Mouse (Mus musculus): ENCODE results near the gene Rassf5. TPM values are rescaled to one million over a fixed set of nuclear protein-coding genes. Genes with fewer than 3 reads are reported as not detected.
"Not testable (repeated sequence)": the region's sequence is repeated elsewhere in the genome, so short reads cannot be mapped to it uniquely, and the experiment has no call there.

Rassf5 gene
- total RNA-seq, 2 experiments from 2014 or later: 15.2 to 30.7 TPM

- 0 out of 2 replicates have a peak, but pooled peaks have one; percentile 14 for ATAC-seq (replicated peaks; ENCODE audit: low FRiP score, poor library complexity, severe bottlenecking)
These were observed 15.2 kb upstream of the Rassf5 start for GRCm38 (mm10) chr1:131260309-131260656.

GRCm38 (mm10) chr1:131259632-131260308 is 14.7 kb upstream of the Rassf5 start:
- no peak for ATAC-seq (replicated peaks; ENCODE audit: low FRiP score, poor library complexity, severe bottlenecking)

GRCm38 (mm10) chr1:131257288-131257687 is 12.2 kb upstream of the Rassf5 start:
- ATAC-seq (replicated peaks; ENCODE audit: low FRiP score, poor library complexity, severe bottlenecking): no peak

GRCm38 (mm10) chr1:131252516-131253250 is 7.6 kb upstream of the Rassf5 start:
- not testable (repeated sequence) for ATAC-seq (replicated peaks; ENCODE audit: low FRiP score, poor library complexity, severe bottlenecking)

- no peak for ATAC-seq (replicated peaks; ENCODE audit: low FRiP score, poor library complexity, severe bottlenecking)
These were observed 1.7 kb upstream of the Rassf5 start for GRCm38 (mm10) chr1:131246433-131247395.

- ATAC-seq (replicated peaks; ENCODE audit: low FRiP score, poor library complexity, severe bottlenecking): no peak
These were observed 868 bp upstream of the Rassf5 start for GRCm38 (mm10) chr1:131245926-131246325.

- no peak for ATAC-seq (replicated peaks; ENCODE audit: low FRiP score, poor library complexity, severe bottlenecking)
These were observed 446 bp downstream of the Rassf5 start for GRCm38 (mm10) chr1:131244536-131245088.

- ATAC-seq (replicated peaks; ENCODE audit: low FRiP score, poor library complexity, severe bottlenecking): no peak
These were observed 2.1 kb downstream of the Rassf5 start for GRCm38 (mm10) chr1:131242956-131243355.

GRCm38 (mm10) chr1:131239576-131240193 is 5.4 kb downstream of the Rassf5 start:
- ATAC-seq (replicated peaks; ENCODE audit: low FRiP score, poor library complexity, severe bottlenecking): no peak

GRCm38 (mm10) chr1:131238931-131239381 is 6.1 kb downstream of the Rassf5 start:
- no peak for ATAC-seq (replicated peaks; ENCODE audit: low FRiP score, poor library complexity, severe bottlenecking)

GRCm38 (mm10) chr1:131236077-131236476 is 9.0 kb downstream of the Rassf5 start:
- no peak for ATAC-seq (replicated peaks; ENCODE audit: low FRiP score, poor library complexity, severe bottlenecking)

GRCm38 (mm10) chr1:131233527-131233926 is 11.5 kb downstream of the Rassf5 start:
- no peak for ATAC-seq (replicated peaks; ENCODE audit: low FRiP score, poor library complexity, severe bottlenecking)

- ATAC-seq (replicated peaks; ENCODE audit: low FRiP score, poor library complexity, severe bottlenecking): no peak
These were observed 16.4 kb downstream of the Rassf5 start for GRCm38 (mm10) chr1:131228659-131229058.

GRCm38 (mm10) chr1:131228225-131228624 is 16.8 kb downstream of the Rassf5 start:
- ATAC-seq (replicated peaks; ENCODE audit: low FRiP score, poor library complexity, severe bottlenecking): no peak

- no peak for ATAC-seq (replicated peaks; ENCODE audit: low FRiP score, poor library complexity, severe bottlenecking)
These were observed 20.1 kb downstream of the Rassf5 start for GRCm38 (mm10) chr1:131224848-131225471.

- no peak for ATAC-seq (replicated peaks; ENCODE audit: low FRiP score, poor library complexity, severe bottlenecking)
These were observed 21.7 kb downstream of the Rassf5 start for GRCm38 (mm10) chr1:131223345-131223744.

- no peak for ATAC-seq (replicated peaks; ENCODE audit: low FRiP score, poor library complexity, severe bottlenecking)
These were observed 23.1 kb downstream of the Rassf5 start for GRCm38 (mm10) chr1:131221822-131222590.

- no peak for ATAC-seq (replicated peaks; ENCODE audit: low FRiP score, poor library complexity, severe bottlenecking)
These were observed 26.1 kb downstream of the Rassf5 start for GRCm38 (mm10) chr1:131218933-131219332.
